Mouse (Mus musculus): ENCODE results near the gene Hsd11b1.

GRCm38 (mm10) chr1:193278414-193279045, 14.7 kb upstream of the Hsd11b1 start:
- TF ChIP-seq POLR2A (IDR thresholded peaks at IDR 0.05; ENCODE audit: control insufficient read depth in 1 of 2, insufficient read depth in 1 of 2, low read depth in 1 of 2, low read length in 2 of 2, poor library complexity in 1 of 2) (no peak), CTCF (IDR thresholded peaks at IDR 0.05 in 2 of 3, conservative IDR thresholded peaks at IDR 0.05 in 1 of 3; ENCODE audit: control insufficient read depth in 1 of 3, insufficient read depth in 1 of 3, low read depth in 2 of 3, low read length in 3 of 3, poor library complexity in 1 of 3, severe bottlenecking in 1 of 3) (no peak), NELFE (IDR thresholded peaks at IDR 0.05; ENCODE audit: low read depth, low read length) (no peak), ZNF384 (IDR thresholded peaks at IDR 0.05; ENCODE audit: low read depth, low read length) (no peak), ZC3H11A (IDR thresholded peaks at IDR 0.05; ENCODE audit: low read depth, low read length) (no peak), CHD1 (IDR thresholded peaks at IDR 0.05; ENCODE audit: low read depth, low read length) (no peak), RAD21 (IDR thresholded peaks at IDR 0.05; ENCODE audit: low read depth, low read length) (no peak), BHLHE40 (IDR thresholded peaks at IDR 0.05; ENCODE audit: borderline replicate concordance, low read depth, low read length) (no peak), POLR2AphosphoS5 (IDR thresholded peaks at IDR 0.05; ENCODE audit: borderline replicate concordance, low read depth, low read length) (no peak)

All from MEL (cell line).